ENCODE assay signal across 9 mouse cellular contexts in genomic region chr13:51400736-51401501, GRCm38 (mm10). TPM values are rescaled to one million over a fixed set of nuclear protein-coding genes. Genes with fewer than 3 reads are reported as not detected.
A peak's percentile ranks its signal among the peaks of the same experiment; 100 is the strongest.
DNase-seq lines count a peak whose midpoint lies in the region; ATAC-seq and TF ChIP-seq lines count a peak whose summit lies in the region.
"Had no signal": no experiment of that assay in that cellular context is flagged by ENCODE, and none has a peak within 500 bp of the region (broad histone marks: within the 10 kb centered on the region; RNA-seq: fewer than 3 reads in every experiment).

No protein-coding gene starts in this region.

- H3K36me3 ChIP-seq in heart, embryonic 10.5 days, result no peaks in the 10 kb centered on the region
- H3K36me3 ChIP-seq in heart, adult 2 months (ENCODE audit: control insufficient read depth, insufficient read depth, low read length), result no peaks in the 10 kb centered on the region
- no peaks in the 10 kb centered on the region for H3K36me3 ChIP-seq in embryonic facial prominence, embryonic 11.5 days (replicated peaks; ENCODE audit: control insufficient read depth, insufficient read depth, low read depth, low read length)
- no peaks in the 10 kb centered on the region for H3K36me3 ChIP-seq in intestine, embryonic 16.5 days (ENCODE audit: control insufficient read depth, insufficient read depth, low read length)

- intact Hi-C loops in heart, adult 2 months (cut with DNase I), result no loop called here

- no peak for TF ChIP-seq POLR2A in heart, adult 2 months (IDR thresholded peaks at IDR 0.05; ENCODE audit: insufficient read depth, low read depth, low read length)

- TF ChIP-seq CTCF in heart, adult 2 months (IDR thresholded peaks at IDR 0.05), result no peak

- peak overlapping the region; percentile 86 for H3K27ac ChIP-seq in heart, embryonic 10.5 days
- no peak overlapping the region for H3K27ac ChIP-seq in heart, adult 2 months
- no peak overlapping the region for H3K27ac ChIP-seq in embryonic facial prominence, embryonic 11.5 days (replicated peaks; ENCODE audit: low read depth, low read length)
- no peak overlapping the region for H3K27ac ChIP-seq in intestine, embryonic 16.5 days (ENCODE audit: low read length)

- no peak for DNase-seq in heart, embryonic 10.5 days (ENCODE audit: low spot score)
- DNase-seq in heart, adult 2 months, result no peak
- peak; percentile 75 for DNase-seq in embryonic facial prominence, embryonic 11.5 days (ENCODE audit: low spot score)
- peak; percentile 49 for DNase-seq in lung, postnatal 36 days
- peak; percentile 70 to 71 for DNase-seq in spleen, postnatal 36 days (ENCODE audit: low spot score in 2 of 2)
- no peak for DNase-seq in urinary bladder, postnatal 36 days (ENCODE audit: low spot score in 2 of 2)

- TF ChIP-seq EP300 in heart, adult 2 months (IDR thresholded peaks at IDR 0.05; ENCODE audit: insufficient read depth, low read depth, low read length), result no peak

- H3K27me3 ChIP-seq in heart, embryonic 10.5 days (ENCODE audit: insufficient read depth, poor library complexity, severe bottlenecking), result no peaks in the 10 kb centered on the region; the same call in 1 of the 2 replicates
- no peaks in the 10 kb centered on the region for H3K27me3 ChIP-seq in heart, adult 2 months (ENCODE audit: control insufficient read depth, insufficient read depth, low read length)
- H3K27me3 ChIP-seq in embryonic facial prominence, embryonic 11.5 days (ENCODE audit: control insufficient read depth, insufficient read depth, low read length), result no peaks in the 10 kb centered on the region
- H3K27me3 ChIP-seq in intestine, embryonic 16.5 days (replicated peaks; ENCODE audit: control insufficient read depth, insufficient read depth, low read length), result no peaks in the 10 kb centered on the region
- H3K27me3 ChIP-seq: Patski had no signal

- no peaks in the 10 kb centered on the region for H3K9me3 ChIP-seq in heart, embryonic 10.5 days
- H3K9me3 ChIP-seq in embryonic facial prominence, embryonic 11.5 days (replicated peaks; ENCODE audit: control insufficient read depth, low read length), result no peaks in the 10 kb centered on the region
- H3K9me3 ChIP-seq in intestine, embryonic 16.5 days (ENCODE audit: control insufficient read depth, low read length), result no peaks in the 10 kb centered on the region

- H3K4me3 ChIP-seq in heart, embryonic 10.5 days, result peak overlapping the region; percentile 54
- H3K4me3 ChIP-seq in heart, adult 2 months, result no peak overlapping the region
- peak overlapping the region; percentile 11; the same call in 1 of the 2 replicates for H3K4me3 ChIP-seq in embryonic facial prominence, embryonic 11.5 days (ENCODE audit: low read depth, low read length)
- H3K4me3 ChIP-seq in intestine, embryonic 16.5 days (ENCODE audit: low read length), result peak overlapping the region; percentile 38

- WGBS in heart, embryonic 10.5 days, result 8% methylated on average over 20 of the region's 20 CpGs
- 15% methylated on average over 20 of the region's 20 CpGs for WGBS in heart, adult 2 months
- WGBS in embryonic facial prominence, embryonic 11.5 days, result 12% methylated on average over 20 of the region's 20 CpGs
- WGBS in intestine, embryonic 16.5 days, result 8% methylated on average over 20 of the region's 20 CpGs

- peaks cover 16% of the 10 kb centered on the region for H3K4me1 ChIP-seq in heart, embryonic 10.5 days
- no peaks in the 10 kb centered on the region for H3K4me1 ChIP-seq in heart, adult 2 months (ENCODE audit: control insufficient read depth, insufficient read depth, low read length)
- H3K4me1 ChIP-seq in embryonic facial prominence, embryonic 11.5 days (ENCODE audit: control insufficient read depth, insufficient read depth, low read length), result no peaks in the 10 kb centered on the region; the same call in 1 of the 2 replicates
- peaks cover 4% of the 10 kb centered on the region; the same call in 1 of the 2 replicates for H3K4me1 ChIP-seq in intestine, embryonic 16.5 days (ENCODE audit: control insufficient read depth, insufficient read depth, low read length)

- no peak overlapping the region; the same call in 1 of the 2 replicates for H3K9ac ChIP-seq in heart, adult 2 months (ENCODE audit: low read depth, low read length)
- peak overlapping the region; percentile 42 for H3K9ac ChIP-seq in embryonic facial prominence, embryonic 11.5 days (replicated peaks; ENCODE audit: low read length)
- H3K9ac ChIP-seq in intestine, embryonic 16.5 days (ENCODE audit: low read depth, low read length), result peak overlapping the region; percentile 54

- peak; percentile 62 for ATAC-seq in CD4-positive, CD25-positive, alpha-beta regulatory T cell, adult 4 months
- no peak; the same call in 1 of the 2 replicates for ATAC-seq in embryonic facial prominence, embryonic 11.5 days (replicated peaks; ENCODE audit: insufficient number of reproducible peaks, low FRiP score, low TSS enrichment, low read depth)
- 0 out of 2 replicates have a peak, but pooled peaks have one; percentile 48 for ATAC-seq in intestine, embryonic 16.5 days
- ATAC-seq: Patski had no signal

- no peaks in the 10 kb centered on the region for H3K79me2 ChIP-seq in heart, adult 2 months (replicated peaks; ENCODE audit: control insufficient read depth, insufficient read depth, low read length)

- peak overlapping the region; percentile 50 for H3K4me2 ChIP-seq in embryonic facial prominence, embryonic 11.5 days (ENCODE audit: low read depth, low read length)
- peak overlapping the region; percentile 72 for H3K4me2 ChIP-seq in intestine, embryonic 16.5 days (ENCODE audit: low read depth, low read length)

RNA-seq across cellular contexts. Expression of gene S1pr3, which starts 7.5 kb away (rescaled TPM):
- 16.9 and 30.5 TPM in 2 replicates for polyA plus RNA-seq in heart, embryonic 10.5 days (2016; fragmentation: Nextera tagmentation; extraction: Ambion mirVana)
- 10 to 100 TPM; 12.2 to 16.4 TPM for total RNA-seq in heart, adult 2 months (2021)
- 16.3 and 25.5 TPM in 2 replicates for polyA plus RNA-seq in heart, adult 2 months (2012; rRNA removed)
- polyA plus RNA-seq in CD4-positive, CD25-positive, alpha-beta regulatory T cell, adult 4 months (2017; shearing (Covaris generic)), result not detected
- 96.6 and 102 TPM in 2 replicates for polyA plus RNA-seq in embryonic facial prominence, embryonic 11.5 days (2014; fragmentation: Nextera tagmentation; extraction: Ambion mirVana)
- polyA plus RNA-seq in intestine, embryonic 16.5 days (2015; fragmentation: Nextera tagmentation; extraction: Ambion mirVana), result 38.2 and 41.3 TPM in 2 replicates

Comparison
In these comparisons a context has a peak if more than half of its experiments do, and no peak if none do; other contexts are left out.
1. DNase-seq: peak in embryonic facial prominence, embryonic 11.5 days (single experiment), lung, postnatal 36 days (single experiment) and spleen, postnatal 36 days (2 of 2); none in heart, embryonic 10.5 days (single experiment), heart, adult 2 months (0 of 2) and urinary bladder, postnatal 36 days (0 of 2).
2. RNA of gene S1pr3, which starts 7.5 kb away (polyA plus RNA-seq): 96.6 to 102 TPM in embryonic facial prominence, embryonic 11.5 days, 38.2 to 41.3 TPM in intestine, embryonic 16.5 days, 16.9 to 30.5 TPM in heart, embryonic 10.5 days and 16.3 to 25.5 TPM in heart, adult 2 months; not detected in CD4-positive, CD25-positive, alpha-beta regulatory T cell, adult 4 months; every median in the first group is over 10 times any median in the second.